Mouse (Mus musculus) olfactory bulb, adult 2 months (tissue): ENCODE measurements around the gene Dmrtb1.

Source experiments
- CTCF ChIP-seq: fragments of 200-500 bp; IDR thresholded peaks from 2 replicates; pipeline ENCODE4 v1.5.1; 2012; ENCODE audit warnings: low read depth, mild to moderate bottlenecking, low read length, moderate library complexity; ENCODE audit not compliant: insufficient read depth
- POLR2A ChIP-seq: fragments of 200-500 bp; IDR thresholded peaks from 2 replicates; pipeline ENCODE4 v1.6.1; 2012; ENCODE audit warnings: mild to moderate bottlenecking, low read depth, low read length, moderate library complexity; ENCODE audit not compliant: insufficient read depth

- TF ChIP-seq POLR2A (no peak), CTCF (no peak)
These were observed 15.5 kb downstream of the Dmrtb1 start for GRCm38 (mm10) chr4:107668514-107668913.
